Mouse (Mus musculus) layer of hippocampus, adult 9-10 months (tissue): ENCODE measurements around the gene Tbxa2r.

Experiments
- DNase-seq: peaks from one replicate; pipeline ENCODE4 v3.0.0; 2022; ENCODE audit warnings: low spot score

The Tbxa2r gene

DNA sequence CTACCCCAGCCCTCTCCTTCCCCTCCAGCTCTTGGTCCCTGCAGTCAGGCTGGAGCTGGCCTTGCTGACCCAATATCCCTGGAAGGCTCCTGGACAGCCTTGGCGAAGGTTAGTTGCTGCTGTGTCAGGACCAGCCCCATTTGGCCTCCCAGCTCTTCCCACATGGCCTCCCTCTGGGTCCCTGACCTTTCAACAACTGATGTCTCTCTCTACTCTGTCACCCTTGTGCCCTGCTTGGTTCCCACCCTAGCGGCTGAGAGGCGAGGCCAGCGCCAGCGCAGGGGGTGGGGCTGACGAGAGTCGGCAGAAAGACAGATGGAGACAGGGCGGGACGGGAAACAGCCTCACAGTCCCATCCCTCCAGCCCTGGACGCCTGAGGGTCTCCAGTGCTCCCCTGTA lies at the start of gene Tbxa2r:
Tbxa2r (plus strand) TSS at position 346 of the 400 bp plus-strand sequence.
- DNase-seq, result no peak

DNA sequence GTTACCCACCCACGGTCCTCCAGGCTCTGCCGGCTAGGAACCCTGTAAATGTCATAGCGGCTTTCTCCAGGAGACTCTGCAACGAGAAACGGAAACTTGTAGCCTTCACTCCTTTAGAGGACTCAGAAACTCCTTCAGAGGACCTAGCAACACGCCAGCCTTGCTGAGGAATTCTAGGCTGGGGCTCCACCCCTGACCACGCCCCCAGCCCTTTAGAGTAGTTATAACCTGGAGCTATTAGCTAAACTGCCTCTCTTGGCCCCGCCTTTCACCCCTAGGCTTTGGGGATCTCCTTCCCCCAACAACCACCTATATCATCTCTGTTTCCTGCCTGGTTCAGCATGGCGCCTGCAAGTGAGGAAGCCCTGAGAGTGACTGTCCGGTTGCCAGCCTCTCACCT lies 49.0 kb upstream of the Tbxa2r start:
- DNase-seq, result no peak

DNA sequence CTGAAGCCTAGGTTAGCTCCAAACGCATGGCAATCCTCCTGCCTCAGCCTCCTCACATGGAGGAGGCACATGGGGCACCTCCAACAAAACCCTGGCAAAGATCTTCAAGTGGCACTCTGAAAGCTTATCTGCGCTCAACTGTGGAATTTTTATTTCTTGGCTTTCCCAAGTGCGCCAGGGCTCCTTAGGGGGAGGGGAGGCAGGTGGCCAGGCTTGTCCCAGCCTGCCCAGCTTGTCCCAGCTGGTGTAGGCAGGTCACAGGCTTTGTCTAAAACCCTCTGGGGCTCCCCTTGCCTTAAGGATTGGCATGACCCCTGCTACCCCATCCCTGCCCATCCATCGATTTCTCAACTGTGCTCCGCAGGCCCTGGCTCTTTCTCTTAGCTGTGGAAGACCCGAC lies 44.3 kb upstream of the Tbxa2r start:
- no peak for DNase-seq

DNA sequence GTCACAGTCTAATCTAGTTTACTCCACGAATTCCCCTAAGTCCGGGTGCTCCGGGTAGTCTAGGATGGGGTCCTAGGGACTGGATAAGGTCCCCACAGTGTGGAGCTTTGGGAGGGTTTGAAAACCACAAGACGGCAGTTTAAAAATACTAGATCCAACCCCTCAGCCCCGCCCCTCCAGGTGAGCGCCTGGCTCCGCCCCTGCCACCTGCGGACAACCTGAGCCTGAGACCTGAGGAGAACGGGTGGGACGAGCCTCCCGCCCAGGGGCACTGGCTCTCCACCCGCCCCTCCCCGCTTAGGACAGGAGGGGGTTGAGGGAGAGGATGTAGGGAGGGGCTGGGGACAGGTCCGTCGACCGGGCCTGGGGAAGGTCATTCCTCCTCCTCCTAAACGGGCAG lies 43.8 kb upstream of the Tbxa2r start:
- no peak for DNase-seq

- DNase-seq, result no peak
Observed at GRCm38 (mm10) chr10:81285694-81286450, 42.7 kb upstream of the Tbxa2r start.

DNA sequence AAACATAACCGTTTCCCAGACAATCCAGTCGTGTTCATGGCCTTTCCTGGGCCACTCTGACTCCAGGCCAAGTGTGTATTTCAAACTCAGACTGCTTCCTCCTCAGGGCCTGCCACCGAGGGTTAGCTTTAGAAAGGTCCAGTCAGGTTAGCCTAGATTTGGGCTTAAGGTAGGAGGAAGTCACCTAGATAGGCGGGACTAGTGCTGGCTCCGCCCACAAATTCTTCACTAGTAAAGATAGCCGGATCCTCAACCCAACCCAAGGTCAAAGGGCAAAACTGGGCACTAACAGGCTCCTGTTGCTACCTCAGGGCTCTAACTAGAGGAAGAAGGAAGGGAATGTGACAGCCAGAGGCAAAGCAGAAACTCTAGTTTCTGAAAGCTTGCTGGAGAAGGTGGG lies 41.9 kb upstream of the Tbxa2r start:
- no peak for DNase-seq

GRCm38 (mm10) chr10:81287513-81288157 lies 40.9 kb upstream of the Tbxa2r start:
- DNase-seq, result no peak

- no peak for DNase-seq
Observed at GRCm38 (mm10) chr10:81288601-81289000, 39.9 kb upstream of the Tbxa2r start.

DNA sequence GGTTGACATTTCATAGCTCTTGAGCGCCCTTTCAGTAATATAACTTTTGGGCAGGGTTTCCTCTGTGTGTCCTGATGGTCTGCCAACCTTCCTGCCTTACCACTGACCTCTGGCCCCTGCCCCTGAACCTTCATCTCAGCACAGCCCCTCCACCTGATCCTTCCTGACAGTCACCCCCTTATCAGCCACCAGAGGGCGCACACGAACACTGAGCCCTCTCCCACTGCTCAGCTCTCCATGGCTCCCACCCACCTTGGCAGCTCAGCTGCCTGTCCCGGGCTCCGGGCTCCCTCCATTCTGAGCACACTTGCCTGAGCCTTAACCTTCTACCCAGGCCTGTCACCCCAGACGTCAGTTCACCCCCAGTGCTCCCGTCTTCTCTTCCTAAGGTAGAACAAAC lies 39.3 kb upstream of the Tbxa2r start:
- no peak for DNase-seq

DNA sequence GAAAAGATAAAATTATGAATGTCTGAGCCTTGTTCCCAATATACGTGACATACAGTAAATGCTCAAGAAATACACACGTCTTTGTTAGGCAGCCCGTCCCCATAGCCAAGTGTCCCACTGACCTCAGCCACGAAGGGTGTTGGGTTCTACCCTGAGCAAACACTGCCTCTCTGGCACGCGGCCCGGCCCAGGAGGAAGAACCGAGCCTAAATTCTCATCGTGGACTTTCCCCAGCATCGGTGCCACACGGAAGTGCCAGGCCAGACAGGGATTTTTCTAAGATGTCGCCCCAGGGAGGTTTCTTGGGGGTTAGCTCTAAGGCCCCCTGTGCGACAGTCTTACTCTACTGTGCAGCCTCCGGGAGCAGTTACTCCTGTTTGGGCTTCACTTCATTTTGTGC lies 38.7 kb upstream of the Tbxa2r start:
- no peak for DNase-seq

DNA sequence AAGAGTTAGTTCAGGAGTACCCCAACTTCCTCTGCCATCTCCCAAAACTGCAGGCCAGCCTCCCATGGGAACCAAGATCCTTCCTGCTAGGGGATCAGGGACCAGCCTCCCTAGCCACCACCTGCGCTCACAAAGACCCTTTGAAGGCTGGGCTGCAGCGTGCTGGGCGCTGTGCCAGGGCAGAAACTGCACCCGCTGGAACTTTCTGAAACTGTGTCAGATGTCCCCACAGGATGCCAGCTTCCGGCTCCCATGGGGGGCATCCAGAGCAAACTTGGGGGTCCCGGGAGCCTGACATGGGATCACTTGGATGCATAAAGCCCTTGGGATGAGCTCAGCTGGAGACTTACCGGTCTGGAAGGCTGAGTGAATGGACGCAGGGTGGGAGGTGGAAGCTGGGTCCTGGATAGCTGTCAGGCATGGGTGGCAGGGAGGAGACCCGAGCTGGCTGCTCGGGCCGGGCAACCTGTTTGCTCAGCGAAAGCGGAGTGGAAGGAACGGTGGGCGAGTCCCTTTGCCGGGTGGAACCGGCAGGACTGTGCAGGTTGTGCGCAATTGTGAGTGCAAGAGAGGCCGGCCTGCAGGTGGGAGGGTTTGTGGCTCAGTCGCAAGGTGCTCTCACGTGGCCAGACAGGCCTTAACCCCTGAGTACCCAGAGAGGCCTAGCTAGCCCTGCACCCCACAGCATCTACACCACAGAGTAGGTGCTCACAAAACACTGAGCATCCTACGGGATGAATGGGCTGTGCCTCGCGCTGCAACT lies 37.7 kb upstream of the Tbxa2r start:
- DNase-seq, result no peak

GRCm38 (mm10) chr10:81291511-81292104 lies 36.9 kb upstream of the Tbxa2r start, which contains the start of gene Tjp3:
Gene Tjp3, minus strand, starts transcription at chr10:81291581.
- DNase-seq, result no peak

- DNase-seq, result peak; percentile 100
Observed at GRCm38 (mm10) chr10:81292554-81293333, 35.8 kb upstream of the Tbxa2r start, which contains the start of gene Pip5k1c. Gene Pip5k1c, plus strand, starts transcription at chr10:81292963.

DNA sequence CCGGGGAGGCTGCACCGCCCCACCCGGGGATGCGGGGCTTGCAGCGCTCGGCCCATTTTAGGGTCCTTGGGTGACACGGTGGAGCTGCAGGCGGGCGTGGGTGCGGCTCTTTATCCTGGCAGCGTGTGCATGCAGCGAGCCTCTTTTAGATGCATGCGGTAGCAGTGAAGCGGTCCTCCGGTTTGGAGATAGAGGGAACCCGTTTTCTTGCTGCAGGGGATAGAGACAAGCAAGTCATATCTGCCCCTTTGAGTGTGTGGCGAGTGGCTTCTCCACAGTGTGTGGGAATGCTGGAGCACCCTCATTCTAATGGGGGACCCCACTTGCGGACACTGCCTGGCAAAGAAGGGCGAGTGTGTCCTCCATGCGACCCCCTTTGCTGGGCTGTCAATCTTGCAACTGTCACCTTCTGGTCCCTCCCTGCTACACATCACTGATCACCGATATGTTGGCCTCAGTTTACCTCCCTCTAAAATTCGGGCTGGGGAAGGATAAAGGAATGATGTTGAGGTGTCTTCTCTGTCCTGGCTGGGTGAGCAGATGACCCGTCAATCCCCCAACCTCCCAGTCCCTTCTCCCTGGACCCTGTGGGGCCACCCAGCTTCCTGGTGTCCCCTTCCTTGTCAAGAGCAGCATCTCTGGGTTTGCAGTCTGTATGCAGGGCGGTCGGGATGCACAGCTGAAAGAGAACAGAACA lies 35.0 kb upstream of the Tbxa2r start:
- DNase-seq, result no peak

GRCm38 (mm10) chr10:81294442-81294841 lies 34.1 kb upstream of the Tbxa2r start:
- no peak for DNase-seq

DNA sequence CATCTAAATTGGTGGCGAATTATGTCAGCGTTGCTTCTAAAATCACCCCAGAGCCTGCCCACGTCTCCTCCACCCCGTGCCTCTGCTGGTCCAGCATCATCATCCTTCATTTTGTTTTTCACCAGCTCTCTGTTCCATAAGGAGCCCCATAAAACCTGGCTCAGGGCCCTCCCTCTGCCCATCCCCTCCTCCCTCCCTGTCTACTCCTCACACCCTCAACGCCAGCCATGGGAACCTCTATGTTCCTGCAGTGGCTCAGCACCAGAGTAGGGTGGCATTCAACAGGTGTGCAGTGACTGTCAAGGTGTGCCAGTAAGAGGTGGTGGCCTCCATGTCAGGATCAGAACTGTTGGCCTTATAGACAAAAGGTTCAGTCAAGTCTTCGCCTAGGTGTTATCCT lies 33.3 kb upstream of the Tbxa2r start:
- DNase-seq, result no peak

GRCm38 (mm10) chr10:81297246-81297645 lies 31.3 kb upstream of the Tbxa2r start:
- no peak for DNase-seq

GRCm38 (mm10) chr10:81297845-81298244 lies 30.7 kb upstream of the Tbxa2r start:
- no peak for DNase-seq

DNA sequence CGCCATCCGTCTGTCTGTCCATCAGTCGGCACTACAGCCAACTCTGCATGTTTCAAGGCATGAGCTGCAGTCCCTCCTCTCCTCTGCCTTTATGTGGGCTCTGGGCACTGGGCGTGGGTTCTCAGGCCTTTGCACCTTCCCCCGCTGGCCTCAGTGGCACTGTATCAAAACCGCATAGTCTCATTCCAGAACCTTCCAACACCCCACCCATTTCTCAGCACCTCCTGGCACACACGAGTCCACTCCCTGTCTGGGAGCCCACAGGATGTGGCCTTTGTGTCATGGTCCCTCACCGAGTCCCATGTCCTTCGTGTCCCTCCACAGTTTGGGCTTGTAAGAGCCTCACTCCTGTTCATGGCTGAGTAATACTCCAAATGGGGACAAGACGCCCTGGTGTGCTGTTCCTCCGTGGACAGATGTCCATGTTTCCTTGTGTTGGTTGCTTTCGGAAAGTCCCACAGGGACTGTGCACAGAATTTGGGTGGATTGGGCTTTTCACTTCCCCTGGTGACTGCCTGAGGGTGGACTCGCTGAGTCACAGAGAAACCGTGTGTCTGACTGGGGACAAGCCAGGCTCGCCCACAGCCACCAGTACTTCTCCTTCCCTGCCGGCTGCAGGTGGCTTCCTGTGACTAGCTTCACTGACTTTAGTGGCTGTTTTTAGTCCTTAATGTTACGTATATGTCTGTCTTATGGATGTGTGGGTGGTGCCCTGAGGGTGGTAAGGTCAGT lies 30.0 kb upstream of the Tbxa2r start:
- DNase-seq, result no peak

- DNase-seq, result no peak
Observed at GRCm38 (mm10) chr10:81299585-81300351, 28.8 kb upstream of the Tbxa2r start.
